Mouse (Mus musculus) liver, postnatal 0 days (tissue): ENCODE measurements around the gene Ralgps1.

Experiments
- CTCF ChIP-seq: sonication (generic); IDR thresholded peaks from 2 replicates; pipeline ENCODE4 v1.5.1; 2016; ENCODE audit warnings: antibody characterized with exemption, low read depth
- EP300 ChIP-seq: IDR thresholded peaks from 2 replicates; pipeline ENCODE4 v1.6.1; 2016; ENCODE audit warnings: antibody characterized with exemption, low read depth, mild to moderate bottlenecking

DNA sequence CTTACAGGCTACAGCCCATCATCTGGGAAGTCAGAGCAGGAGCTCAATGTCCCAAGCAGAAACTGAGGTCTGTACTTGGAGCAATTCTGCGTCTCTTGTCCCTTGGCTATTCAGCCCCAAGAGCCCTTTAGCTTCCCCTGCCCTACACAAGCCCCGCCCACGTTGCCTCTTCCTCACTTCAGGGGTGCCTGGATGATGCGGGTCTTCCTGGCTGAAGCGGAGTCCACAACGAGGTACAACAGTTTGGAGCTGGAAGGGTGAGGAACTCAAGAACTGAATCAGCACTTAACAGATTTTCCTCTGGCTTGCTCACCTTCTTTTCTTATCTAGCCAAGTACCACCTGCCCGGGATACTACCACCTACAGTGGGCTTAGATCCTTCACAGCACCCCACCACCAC lies 239.0 kb downstream of the Ralgps1 start:
- no peak for TF ChIP-seq EP300
- TF ChIP-seq CTCF: no peak
